Mouse (Mus musculus) embryo, embryonic 9.5 days (tissue): Measurements from ENCODE around the gene Aplp1.

Experiments
- DNase-seq: peaks from one replicate; pipeline ENCODE4 v3.0.0-alpha.2; 2017; ENCODE audit errors: extremely low spot score

The Aplp1 gene

GRCm38 (mm10) chr7:30450241-30450640, 4.9 kb upstream of the Aplp1 start:
- DNase-seq = no peak

GRCm38 (mm10) chr7:30444154-30444970, 973 bp downstream of the Aplp1 start:
- DNase-seq = peak; percentile 53

DNA sequence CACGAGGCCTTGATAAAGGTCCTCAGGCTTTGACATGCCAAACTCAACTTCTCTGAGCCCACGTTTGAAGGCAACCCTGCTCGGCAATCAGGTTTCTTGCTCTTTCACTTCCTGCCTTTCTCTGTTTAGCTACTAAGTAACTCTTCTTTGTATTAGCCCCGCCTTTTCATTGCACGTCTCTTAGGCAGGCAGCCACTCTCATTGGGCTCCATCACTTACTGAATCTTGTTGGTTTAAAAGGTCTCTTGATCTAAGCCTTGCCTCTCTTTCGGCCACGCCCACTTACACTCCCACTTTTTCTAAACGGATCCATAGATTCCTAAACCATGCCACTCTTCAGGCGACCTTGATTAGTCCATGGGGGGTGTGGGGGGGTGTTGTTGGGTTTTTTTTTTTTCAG, 1.6 kb downstream of the Aplp1 start:
- no peak for DNase-seq

- DNase-seq = no peak
These were observed 4.6 kb downstream of the Aplp1 start for GRCm38 (mm10) chr7:30440697-30441096.

DNA sequence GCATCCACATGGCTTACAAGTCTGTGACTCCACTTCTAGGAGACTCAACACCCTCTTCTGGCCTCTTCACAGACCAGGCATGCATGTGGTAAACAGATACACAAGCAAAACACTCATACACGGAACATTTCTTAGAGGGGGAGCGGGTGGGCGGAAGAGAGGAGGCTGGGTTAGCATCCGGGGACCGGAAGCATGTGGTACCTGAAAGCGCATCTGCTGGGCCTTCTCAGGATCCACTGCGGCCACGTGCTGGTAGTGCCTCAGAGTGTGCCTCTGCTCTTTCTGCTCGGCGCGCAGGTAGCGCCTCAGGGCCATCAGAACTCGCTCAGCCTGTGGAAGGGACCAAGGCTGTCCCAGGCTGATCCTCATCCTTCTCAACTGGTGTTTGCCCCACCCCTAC, 5.6 kb downstream of the Aplp1 start:
- no peak for DNase-seq

- DNase-seq = no peak
These were observed 8.5 kb downstream of the Aplp1 start for GRCm38 (mm10) chr7:30436879-30437278.

GRCm38 (mm10) chr7:30435156-30435555, 10.2 kb downstream of the Aplp1 start:
- no peak for DNase-seq

DNA sequence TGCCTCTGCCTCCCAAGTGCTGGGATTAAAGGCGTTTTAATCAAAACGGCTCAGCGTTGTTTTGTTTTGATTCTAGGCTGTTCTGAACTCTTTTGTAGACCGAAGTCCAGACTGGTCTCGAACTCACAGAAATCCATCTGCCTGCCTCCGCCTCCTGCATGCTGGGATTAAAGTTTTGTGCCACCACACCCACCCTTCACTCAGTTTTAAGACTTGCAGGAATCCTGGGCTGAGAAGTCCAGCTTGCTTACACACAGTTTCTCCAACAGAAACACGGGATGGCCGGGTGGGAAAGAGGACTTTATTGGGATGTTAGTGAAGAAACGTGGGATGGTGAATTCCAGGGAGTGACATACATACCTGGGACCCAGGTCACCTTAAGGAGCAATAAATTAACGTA, 10.6 kb downstream of the Aplp1 start:
- no peak for DNase-seq

DNA sequence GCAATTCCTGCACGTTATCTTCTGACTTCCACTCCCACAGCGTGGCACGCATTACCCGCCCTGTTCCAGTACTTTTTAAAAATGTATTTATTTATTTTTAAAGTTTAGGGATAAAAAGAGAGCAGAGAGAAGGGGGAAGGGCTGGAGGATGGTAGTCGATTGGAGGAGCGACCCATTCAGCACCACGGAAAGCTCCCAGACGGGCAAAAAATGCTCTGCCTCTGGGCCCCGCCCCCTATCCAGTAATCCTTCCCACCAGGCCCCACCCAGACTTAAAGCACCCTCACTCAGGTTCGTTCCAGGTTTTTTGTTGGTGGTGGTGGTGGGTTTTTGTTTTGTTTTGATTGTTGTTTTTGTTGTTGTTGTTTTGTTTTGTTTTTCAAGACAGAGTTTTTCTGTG, 11.1 kb downstream of the Aplp1 start:
- peak; percentile 57 for DNase-seq

- DNase-seq = no peak
These were observed 13.5 kb downstream of the Aplp1 start for GRCm38 (mm10) chr7:30431793-30432192.

GRCm38 (mm10) chr7:30430191-30430590, 15.1 kb downstream of the Aplp1 start:
- no peak for DNase-seq

DNA sequence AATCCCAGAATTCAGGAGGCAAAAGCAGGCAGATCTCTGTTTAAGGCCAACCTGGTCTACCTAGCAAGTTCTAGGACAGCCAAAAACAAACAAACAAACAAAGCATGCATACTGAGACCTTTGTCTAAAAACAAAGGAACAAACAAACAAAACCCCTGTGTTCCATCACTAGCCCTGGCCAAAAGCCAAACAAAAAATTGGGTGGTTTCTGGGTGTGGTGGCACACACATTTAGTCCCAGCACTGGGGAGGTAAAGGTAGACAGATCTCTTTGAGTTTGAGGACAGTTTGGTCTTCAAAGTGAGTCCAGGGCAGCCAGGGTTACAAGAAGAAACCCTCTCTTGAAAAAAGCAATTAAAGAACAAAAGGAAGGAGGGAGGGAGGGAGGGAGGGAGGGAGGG, 16.0 kb downstream of the Aplp1 start:
- DNase-seq = no peak

DNA sequence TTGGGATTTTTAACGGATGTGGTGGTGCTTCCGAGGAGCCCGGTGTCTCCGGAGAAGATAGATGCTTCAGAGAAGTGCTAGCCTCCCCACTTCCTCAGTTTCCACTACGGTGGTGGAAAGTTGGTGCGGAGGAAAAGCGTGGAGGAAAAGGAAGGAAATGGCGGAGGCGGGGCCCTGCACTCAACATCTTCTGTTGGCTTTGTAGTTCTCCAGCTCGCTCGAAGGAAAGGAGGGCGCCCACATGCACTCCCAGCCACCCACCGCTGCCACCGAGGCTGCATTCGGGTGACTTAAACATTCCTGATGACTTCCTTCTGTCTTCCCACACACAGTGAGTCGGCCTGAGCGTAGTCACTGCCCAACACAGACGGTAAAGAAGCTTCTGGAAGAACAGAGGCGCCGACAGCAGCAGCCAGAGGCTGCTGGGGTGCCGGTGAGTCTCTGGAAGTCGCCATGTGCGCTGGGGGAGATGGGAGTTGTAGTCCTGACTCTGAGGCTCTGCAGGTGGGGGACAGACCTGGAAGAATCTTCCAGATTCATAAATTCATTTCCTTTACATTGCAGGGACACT, 22.2 kb downstream of the Aplp1 start:
- no peak for DNase-seq

- no peak for DNase-seq
These were observed 22.8 kb downstream of the Aplp1 start for GRCm38 (mm10) chr7:30422560-30422959.

DNA sequence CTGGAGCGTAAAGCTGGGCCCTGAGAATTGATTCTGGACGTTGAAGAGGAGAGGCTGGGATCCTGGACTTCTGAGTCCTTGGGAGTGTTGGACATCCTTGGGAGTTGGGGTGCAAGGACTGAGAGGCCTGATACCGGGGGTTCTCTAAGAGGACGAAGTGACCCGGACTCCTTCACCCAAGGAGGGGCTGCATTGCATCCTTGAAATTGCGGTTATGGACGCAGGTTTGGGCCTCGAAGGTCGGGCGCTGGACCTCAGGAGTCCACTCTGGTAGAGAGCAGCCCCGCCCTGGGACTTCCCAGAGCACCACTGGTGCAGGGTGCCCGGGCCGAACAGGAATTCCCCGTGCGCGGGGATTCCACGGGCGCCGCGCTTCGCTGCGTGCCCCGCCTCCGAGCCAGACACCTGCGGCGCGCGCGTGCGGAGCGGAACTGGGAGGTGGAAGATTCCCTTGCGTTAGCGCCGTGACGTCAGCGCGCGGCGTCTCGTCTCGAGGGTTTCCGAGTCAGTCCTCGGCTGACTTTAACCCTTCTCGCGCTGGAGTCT, 23.4 kb downstream of the Aplp1 start:
- DNase-seq = peak; percentile 82

DNA sequence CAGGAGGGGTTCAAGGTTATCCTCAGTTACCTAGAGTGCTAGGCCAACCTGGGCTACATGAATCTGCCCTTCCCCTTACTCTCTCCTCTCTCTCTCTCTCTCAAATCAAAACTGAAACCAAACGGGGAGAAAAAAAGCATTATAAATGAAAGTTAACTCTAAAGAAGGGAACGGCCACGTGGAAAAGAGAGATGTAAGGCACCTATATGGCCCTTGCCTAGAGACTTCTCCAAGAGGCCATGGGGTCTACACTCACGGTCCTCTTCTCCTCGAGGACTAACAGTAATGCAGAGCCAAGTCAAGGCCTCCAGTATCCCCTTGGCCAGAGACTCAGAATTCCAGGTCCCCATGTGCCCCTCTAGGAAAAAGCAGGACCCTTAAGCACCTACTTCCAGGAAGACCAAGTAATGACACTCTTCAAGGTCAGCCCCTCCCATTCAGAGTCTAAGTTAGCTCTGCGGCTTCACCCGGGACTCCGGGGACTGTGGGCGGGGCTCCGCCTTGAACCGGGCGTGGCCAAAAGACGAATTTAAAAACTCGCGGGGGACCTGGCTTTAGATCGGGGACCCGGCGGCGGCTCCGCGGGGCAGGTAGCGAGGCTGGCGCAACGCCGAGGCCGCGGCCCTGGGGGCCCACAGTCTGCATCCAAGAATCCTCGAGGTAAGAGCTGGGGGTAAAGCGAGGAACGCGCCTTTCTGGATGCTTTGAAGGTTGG, 24.0 kb downstream of the Aplp1 start, which contains the start of gene Nfkbid:
Gene Nfkbid (plus strand): TSS at position 558 of the 715 bp plus-strand sequence.
- DNase-seq = peak; percentile 47

GRCm38 (mm10) chr7:30420673-30421072, 24.7 kb downstream of the Aplp1 start:
- DNase-seq = no peak

DNA sequence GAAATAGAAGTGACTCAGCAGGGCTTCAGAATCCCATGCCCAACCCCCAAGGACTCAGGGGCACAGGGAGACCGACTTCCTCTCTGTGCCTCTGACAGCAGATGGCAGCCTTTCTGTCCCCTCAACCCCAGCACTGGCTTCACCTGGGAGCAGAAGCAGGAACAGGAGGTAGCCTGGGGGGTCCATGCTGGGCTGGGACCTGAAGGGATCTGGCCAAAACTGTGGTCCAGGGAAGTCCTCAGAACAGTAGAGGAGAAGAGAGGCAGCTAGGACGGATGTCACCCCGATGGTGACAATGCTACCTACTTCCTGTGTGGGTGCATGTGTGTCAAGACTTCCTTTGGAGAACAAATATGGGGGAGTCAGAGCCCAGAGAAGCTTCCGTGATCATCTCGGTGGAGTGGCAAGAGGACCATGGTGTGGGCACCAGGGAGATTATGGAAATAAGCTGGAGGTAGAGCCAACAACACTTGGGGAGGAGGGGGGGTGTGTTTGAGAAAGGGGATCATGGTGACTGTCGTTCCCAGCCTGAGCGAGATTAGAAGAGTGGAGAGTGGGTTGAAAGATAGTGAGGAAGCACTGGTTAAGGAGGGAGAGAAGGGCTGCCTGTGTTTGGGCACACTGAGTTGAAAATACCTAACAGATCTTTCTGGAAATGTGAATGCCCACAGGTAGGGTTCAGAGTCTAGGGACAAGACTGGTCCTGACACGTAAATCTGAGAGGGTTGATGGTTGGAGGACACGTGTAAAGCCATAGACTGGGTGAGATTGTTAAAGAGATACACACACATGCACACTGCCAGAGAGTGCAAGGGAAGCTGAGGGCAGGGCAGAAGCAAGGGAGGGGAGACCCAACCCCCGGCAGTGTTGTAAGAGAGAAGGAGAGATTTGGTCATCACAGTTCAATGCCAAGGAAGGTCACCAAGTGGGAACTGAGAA, 25.5 kb downstream of the Aplp1 start, which contains the start of gene Hcst:
Gene Hcst (minus strand): TSS at position 294 of the 939 bp plus-strand sequence.
- no peak for DNase-seq

GRCm38 (mm10) chr7:30417856-30418255, 27.5 kb downstream of the Aplp1 start:
- no peak for DNase-seq

DNA sequence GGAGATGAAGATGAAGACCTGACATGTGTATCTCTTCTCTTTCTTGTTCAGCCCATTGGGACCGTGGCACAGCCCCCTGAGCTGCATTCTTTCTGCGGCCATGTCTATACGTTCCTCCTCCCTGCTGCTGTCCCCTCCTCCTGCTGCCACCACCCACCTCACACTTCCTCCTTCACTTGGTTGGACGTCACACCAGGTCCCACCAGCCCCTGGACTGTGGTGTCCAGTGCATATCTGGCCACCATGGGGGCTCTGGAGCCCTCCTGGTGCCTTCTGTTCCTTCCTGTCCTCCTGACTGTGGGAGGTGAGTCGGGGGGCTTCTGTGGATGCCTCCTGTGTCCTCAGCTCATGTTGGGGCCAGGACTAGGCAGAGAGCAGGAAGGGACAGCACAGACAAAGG, 31.7 kb downstream of the Aplp1 start, which contains the start of gene Tyrobp:
Gene Tyrobp (plus strand): TSS at position 165 of the 400 bp plus-strand sequence.
- no peak for DNase-seq

DNA sequence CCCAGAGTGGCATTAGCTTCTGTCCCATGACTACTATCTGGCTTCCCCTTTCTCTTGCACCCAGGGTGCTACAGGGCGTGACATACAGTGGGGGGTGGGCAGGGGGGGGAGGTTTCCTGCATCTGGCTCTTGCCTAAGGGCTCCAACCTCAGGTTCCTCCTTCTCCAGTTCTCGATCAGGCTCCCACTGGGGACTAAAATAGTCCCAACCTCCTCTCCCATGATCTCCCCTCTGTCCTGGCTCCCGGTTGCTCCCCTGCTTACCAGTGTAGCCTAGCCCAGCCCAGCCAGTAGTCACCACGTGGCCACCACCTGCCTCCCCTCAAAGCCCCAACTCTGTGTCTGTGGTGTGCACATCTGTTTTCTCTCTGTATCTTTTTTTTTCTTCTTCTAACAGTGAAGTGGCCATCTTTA, 32.6 kb downstream of the Aplp1 start:
- no peak for DNase-seq
